Mouse (Mus musculus) heart, embryonic 12.5 days (tissue): Measurements from ENCODE around the gene Ubtd2. TPM values are rescaled to one million over a fixed set of nuclear protein-coding genes. Genes with fewer than 3 reads are reported as not detected.

Experiments used
- ATAC-seq: fragments of 200-750 bp; cut with Nextera tagmentation; 2 replicates; pipeline ENCODE4 v1.8.0; 2017; ENCODE audit warnings: moderate TSS enrichment, moderate library complexity; ENCODE audit not compliant: insufficient number of reproducible peaks, low FRiP score
- H3K27ac ChIP-seq: fragments of 300-500 bp; sonication (generic); 2 replicates; pipeline ENCODE4 v1.5.1; 2016; ENCODE audit warnings: mild to moderate bottlenecking, moderate library complexity; ENCODE audit not compliant: poor library complexity, severe bottlenecking
- H3K27me3 ChIP-seq: fragments of 300-500 bp; sonication (generic); replicated peaks from 2 replicates; pipeline ENCODE4 v1.6.1; 2016; ENCODE audit warnings: mild to moderate bottlenecking, moderate library complexity
- H3K36me3 ChIP-seq: fragments of 300-500 bp; sonication (generic); 2 replicates; pipeline ENCODE4 v1.6.1; 2016; ENCODE audit warnings: mild to moderate bottlenecking, moderate library complexity
- H3K4me1 ChIP-seq: fragments of 300-500 bp; sonication (generic); replicated peaks from 2 replicates; pipeline ENCODE4 v1.6.1; 2016; ENCODE audit warnings: mild to moderate bottlenecking
- H3K4me2 ChIP-seq: fragments of 300-500 bp; sonication (generic); 2 replicates; pipeline ENCODE4 v1.6.1; 2016; ENCODE audit warnings: mild to moderate bottlenecking, moderate library complexity
- H3K4me3 ChIP-seq: fragments of 300-500 bp; sonication (generic); 2 replicates; pipeline ENCODE4 v1.5.1; 2016; ENCODE audit warnings: mild to moderate bottlenecking
- H3K9ac ChIP-seq: fragments of 300-500 bp; sonication (generic); 2 replicates; pipeline ENCODE4 v1.6.1; 2016; ENCODE audit warnings: mild to moderate bottlenecking, moderate library complexity
- H3K9me3 ChIP-seq: fragments of 300-500 bp; sonication (generic); replicated peaks from 2 replicates; pipeline ENCODE4 v1.6.1; 2016; ENCODE audit warnings: mild to moderate bottlenecking, moderate library complexity
- WGBS: fragments of 180-500 bp; shearing (Covaris S2); methylation state at CpG from one replicate; pipeline ENCODE4 v1.1.7; 2016; 5-methylcytosine and 5-hydroxymethylcytosine counted together
- polyA plus RNA-seq: library from polyadenylated mRNA; unstranded; fragments of >200 nt; fragmentation: Nextera tagmentation; extraction: Ambion mirVana; gene quantifications from 2 replicates; pipeline ENCODE4 v1.2.1, GENCODE M21; 2016

The Ubtd2 gene
- polyA plus RNA-seq, 1 experiment from 2014 or later, result 34.8 TPM

DNA sequence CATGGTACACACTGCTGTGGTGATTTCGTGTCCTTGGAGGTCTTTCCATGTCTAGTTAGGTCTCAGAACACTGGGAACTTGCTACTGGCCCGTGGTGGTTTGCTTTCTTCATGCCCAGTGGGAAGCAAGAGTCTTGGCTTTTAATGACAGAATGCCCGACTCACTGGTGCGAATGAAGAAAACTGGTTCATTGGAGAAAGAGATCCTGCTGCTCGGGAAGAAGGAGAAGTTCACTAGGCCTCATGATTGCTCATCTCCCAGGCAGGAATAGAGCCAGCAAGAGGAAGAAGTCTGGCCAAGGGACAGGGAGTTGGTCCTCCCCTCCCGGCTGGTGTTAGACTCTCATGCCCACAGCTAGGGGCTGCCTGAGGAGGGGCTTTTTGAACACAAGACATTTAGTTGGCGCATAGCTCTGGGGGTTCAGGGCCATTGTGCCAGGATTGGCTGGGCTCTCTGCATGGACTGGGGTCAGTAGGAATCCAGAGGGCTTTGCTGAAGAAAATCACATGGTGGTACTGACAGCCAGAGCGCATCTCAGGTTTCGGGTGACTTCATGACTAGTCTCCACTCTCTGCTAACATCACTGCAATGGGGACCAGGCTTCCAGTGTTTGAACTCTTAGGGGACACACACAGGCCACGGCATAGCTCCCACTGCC, 101.3 kb downstream of the Ubtd2 start:
- ATAC-seq, result no peak
- no peak overlapping the region for H3K9ac ChIP-seq

GRCm38 (mm10) chr11:32558026-32558425, 102.9 kb downstream of the Ubtd2 start:
- H3K36me3 ChIP-seq, result no peaks in the 10 kb centered on the region
- H3K4me3 ChIP-seq, result no peak overlapping the region
- no peak for ATAC-seq
- no peak overlapping the region for H3K4me2 ChIP-seq
- no peaks in the 10 kb centered on the region for H3K27me3 ChIP-seq
- no peak overlapping the region for H3K9ac ChIP-seq
- 92% methylated on average over 4 of the region's 4 CpGs for WGBS
- H3K4me1 ChIP-seq, result peaks cover 37% of the 10 kb centered on the region
- 0 out of 2 replicates have a peak, but pooled peaks cover 5% of the 10 kb centered on the region for H3K9me3 ChIP-seq
- no peak overlapping the region for H3K27ac ChIP-seq

More for the DNA sequence above, 101.3 kb downstream of the Ubtd2 start:
- no peak overlapping the region for H3K4me3 ChIP-seq
- WGBS, result 79% methylated on average over 10 of the region's 10 CpGs
- H3K9me3 ChIP-seq, result 0 out of 2 replicates have a peak, but pooled peaks cover 5% of the 10 kb centered on the region
- H3K4me2 ChIP-seq, result no peak overlapping the region
- H3K27me3 ChIP-seq, result no peaks in the 10 kb centered on the region
- H3K36me3 ChIP-seq, result no peaks in the 10 kb centered on the region
- peaks cover 41% of the 10 kb centered on the region for H3K4me1 ChIP-seq
- no peak overlapping the region for H3K27ac ChIP-seq

GRCm38 (mm10) chr11:32558677-32559076, 103.5 kb downstream of the Ubtd2 start:
- Histone ChIP-seq H3K4me3 (no peak overlapping the region), H3K4me1 (peaks cover 31% of the 10 kb centered on the region), H3K27me3 (0 out of 2 replicates have a peak, but pooled peaks cover under 1% of the 10 kb centered on the region), H3K9ac (no peak overlapping the region), H3K4me2 (no peak overlapping the region), H3K27ac (no peak overlapping the region), H3K36me3 (no peaks in the 10 kb centered on the region), H3K9me3 (0 out of 2 replicates have a peak, but pooled peaks cover 5% of the 10 kb centered on the region)
- WGBS, result 49% methylated on average over 8 of the region's 8 CpGs
- no peak for ATAC-seq

DNA sequence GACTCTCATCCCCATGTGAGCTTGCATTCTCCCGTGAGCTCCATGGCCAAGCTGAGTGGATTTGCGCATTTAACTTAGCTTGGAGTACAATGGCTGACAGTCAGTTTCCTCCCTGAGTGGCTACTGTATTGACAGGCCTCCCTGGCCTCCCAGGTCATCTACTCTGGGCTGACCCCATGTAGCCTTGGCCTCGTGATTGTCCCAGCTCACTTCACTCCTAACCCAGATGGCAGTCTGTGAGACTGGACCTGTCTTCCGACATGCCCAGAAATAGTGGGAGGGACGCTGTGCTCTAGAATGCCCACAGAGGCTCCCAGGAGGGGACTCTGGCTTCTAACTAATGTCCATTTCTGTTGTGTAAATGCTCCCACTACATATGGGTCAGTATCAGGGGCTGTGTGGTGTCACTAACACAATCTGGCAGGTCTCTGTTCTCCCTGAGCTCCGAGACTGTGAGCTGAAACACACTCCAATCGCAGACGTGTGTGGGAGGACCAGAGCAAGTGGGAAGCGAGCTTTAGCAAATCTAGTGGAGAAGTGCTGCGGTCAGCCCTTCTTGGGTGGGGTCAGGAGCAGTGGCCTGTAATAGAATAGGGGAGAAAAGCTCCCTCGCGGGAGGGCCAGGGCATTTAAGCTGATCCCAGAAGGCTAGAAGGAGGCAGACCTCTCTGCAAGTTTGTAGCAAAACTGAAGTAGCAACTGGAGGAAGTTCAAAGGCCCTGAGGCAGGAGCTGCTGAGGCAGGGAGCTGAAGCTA, 105.0 kb downstream of the Ubtd2 start:
- ATAC-seq, result no peak
- no peak overlapping the region for H3K4me3 ChIP-seq

DNA sequence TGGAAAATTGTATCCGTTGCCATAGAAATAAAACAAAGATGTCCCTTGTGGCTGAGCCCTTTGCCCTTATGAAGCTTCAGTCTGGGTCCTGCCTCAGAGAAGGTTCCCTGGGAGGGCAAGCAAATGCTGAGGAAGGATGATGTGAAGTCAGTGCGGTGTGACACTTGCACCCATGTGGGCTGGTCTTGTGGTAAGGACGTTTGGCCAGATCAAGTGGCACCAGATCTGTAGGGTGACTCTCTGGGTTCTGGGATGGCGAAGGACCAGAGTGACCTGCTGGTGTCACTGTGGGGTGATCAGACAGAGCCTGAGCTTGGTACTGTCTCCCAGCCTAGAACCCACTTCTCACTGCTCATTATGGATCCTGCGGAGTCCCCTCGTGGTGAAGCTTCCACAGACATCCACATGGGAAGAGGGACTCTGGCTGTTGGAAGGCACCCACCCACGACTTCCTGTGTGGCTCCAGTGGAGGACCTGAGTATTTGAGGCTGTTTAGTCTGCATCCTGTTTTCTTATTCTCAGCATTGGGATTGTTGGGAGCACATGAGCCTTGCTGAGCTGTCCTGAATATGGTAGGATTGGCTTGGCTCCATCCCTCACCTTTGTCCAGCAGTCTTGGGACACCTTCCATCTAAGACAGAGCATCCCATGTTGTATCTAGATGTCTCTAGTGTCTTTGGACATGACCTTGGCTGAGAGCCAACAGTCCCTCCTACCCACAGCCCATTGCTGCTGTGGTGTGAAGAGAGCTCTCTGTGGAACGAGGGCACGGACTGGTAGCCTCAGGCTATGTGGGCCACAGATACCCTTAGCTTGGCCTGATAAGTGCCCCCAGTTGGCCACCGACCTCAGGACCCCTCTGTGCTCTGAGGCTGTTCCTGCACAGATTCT, 106.5 kb downstream of the Ubtd2 start:
- ATAC-seq, result 0 out of 2 replicates have a peak, but pooled peaks have one; percentile 20

More for the DNA sequence above, 105.0 kb downstream of the Ubtd2 start:
- no peaks in the 10 kb centered on the region for H3K36me3 ChIP-seq
- peaks cover 25% of the 10 kb centered on the region for H3K4me1 ChIP-seq
- 81% methylated on average over 12 of the region's 12 CpGs for whole genome bisulfite sequencing
- 0 out of 2 replicates have a peak, but pooled peaks cover 5% of the 10 kb centered on the region for H3K9me3 ChIP-seq
- no peak overlapping the region for H3K4me2 ChIP-seq
- H3K9ac ChIP-seq, result no peak overlapping the region
- H3K27me3 ChIP-seq, result 0 out of 2 replicates have a peak, but pooled peaks cover 2% of the 10 kb centered on the region
- H3K27ac ChIP-seq, result no peak overlapping the region

DNA sequence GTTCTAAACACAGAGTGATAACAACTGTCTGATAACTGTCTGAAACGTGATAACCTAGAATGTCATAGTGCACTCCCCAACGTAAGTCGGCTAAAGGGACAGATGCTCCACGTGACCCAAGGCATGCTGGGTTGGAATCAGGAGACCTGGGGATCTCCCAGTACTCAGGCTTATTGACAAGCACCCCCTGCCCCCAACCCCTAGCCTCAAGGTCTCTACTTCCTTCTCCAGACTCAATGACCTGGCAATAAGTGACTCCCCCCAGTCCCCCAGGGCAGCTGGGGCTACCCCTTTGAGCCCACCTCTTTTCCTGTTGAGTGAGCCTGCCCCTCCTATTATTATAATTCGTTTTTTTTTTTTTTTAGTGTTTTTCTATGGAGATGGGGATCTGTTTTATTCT, 107.5 kb downstream of the Ubtd2 start:
- H3K4me3 ChIP-seq, result no peak overlapping the region
- no peak overlapping the region for H3K27ac ChIP-seq
- no peak overlapping the region for H3K9ac ChIP-seq
- no peak for ATAC-seq
- H3K4me2 ChIP-seq, result no peak overlapping the region
- H3K9me3 ChIP-seq, result 0 out of 2 replicates have a peak, but pooled peaks cover 5% of the 10 kb centered on the region
- WGBS, result 49% methylated on average over 5 of the region's 5 CpGs
- H3K4me1 ChIP-seq, result peaks cover 42% of the 10 kb centered on the region
- H3K27me3 ChIP-seq, result 0 out of 2 replicates have a peak, but pooled peaks cover 2% of the 10 kb centered on the region
- no peaks in the 10 kb centered on the region for H3K36me3 ChIP-seq

More for the DNA sequence above, 106.5 kb downstream of the Ubtd2 start:
- no peak overlapping the region for H3K4me2 ChIP-seq
- H3K36me3 ChIP-seq, result no peaks in the 10 kb centered on the region
- no peak overlapping the region for H3K9ac ChIP-seq
- 0 out of 2 replicates have a peak, but pooled peaks cover 2% of the 10 kb centered on the region for H3K27me3 ChIP-seq
- H3K4me1 ChIP-seq, result peaks cover 34% of the 10 kb centered on the region
- 0 out of 2 replicates have a peak, but pooled peaks cover 5% of the 10 kb centered on the region for H3K9me3 ChIP-seq
- WGBS, result 70% methylated on average over 10 of the region's 10 CpGs
- H3K4me3 ChIP-seq, result no peak overlapping the region
- no peak overlapping the region for H3K27ac ChIP-seq

DNA sequence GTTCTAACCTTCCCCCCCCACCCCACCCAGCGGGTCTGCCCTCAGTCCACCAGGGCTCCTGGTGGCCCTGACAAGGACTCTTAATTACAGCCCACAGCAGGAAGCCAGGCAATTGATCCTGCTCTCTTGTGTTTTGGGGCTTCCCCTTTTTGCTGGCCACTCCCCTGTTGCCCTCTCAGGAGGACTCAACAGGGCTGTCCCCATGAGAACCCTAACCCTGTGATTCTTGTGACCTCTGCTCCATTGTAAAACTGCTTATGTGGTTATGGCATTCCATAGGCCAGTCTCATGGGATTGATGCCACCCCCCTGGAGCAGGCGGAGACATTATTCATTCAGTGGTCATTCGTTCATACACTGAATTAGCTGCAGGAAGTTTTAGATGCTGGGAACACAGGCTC, 108.5 kb downstream of the Ubtd2 start:
- H3K36me3 ChIP-seq, result no peaks in the 10 kb centered on the region
- 0 out of 2 replicates have a peak, but pooled peaks cover 2% of the 10 kb centered on the region for H3K27me3 ChIP-seq
- no peak overlapping the region for H3K9ac ChIP-seq
- no peak overlapping the region for H3K4me2 ChIP-seq
- WGBS, result 70% methylated on average over 3 of the region's 3 CpGs
- 0 out of 2 replicates have a peak, but pooled peaks cover 5% of the 10 kb centered on the region for H3K9me3 ChIP-seq
- no peak overlapping the region for H3K27ac ChIP-seq
- peaks cover 42% of the 10 kb centered on the region for H3K4me1 ChIP-seq
- no peak for ATAC-seq
- no peak overlapping the region for H3K4me3 ChIP-seq

DNA sequence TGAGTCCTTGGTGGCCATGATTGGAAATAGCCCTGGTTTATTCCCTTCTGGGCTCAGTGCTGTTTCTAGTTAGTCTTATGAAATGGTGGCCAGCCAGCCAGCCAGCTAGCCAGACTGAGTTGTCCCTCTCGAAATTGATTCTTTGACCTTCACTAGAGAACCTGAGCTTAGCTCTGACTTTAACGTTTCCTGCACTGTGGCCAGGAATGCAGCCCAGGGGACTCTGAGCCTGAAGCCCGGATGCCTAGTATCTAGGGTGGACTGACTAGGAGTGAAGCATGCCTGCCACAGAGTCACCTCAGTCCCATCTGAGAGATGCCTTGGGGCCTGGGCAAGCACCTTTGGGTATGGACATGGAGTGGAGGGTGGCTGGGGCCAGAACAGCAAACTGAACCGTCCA, 109.5 kb downstream of the Ubtd2 start:
- no peak overlapping the region for H3K4me3 ChIP-seq
- no peak overlapping the region for H3K9ac ChIP-seq
- H3K4me2 ChIP-seq, result no peak overlapping the region
- 0 out of 2 replicates have a peak, but pooled peaks cover 5% of the 10 kb centered on the region for H3K9me3 ChIP-seq
- no peak for ATAC-seq
- H3K27me3 ChIP-seq, result 0 out of 2 replicates have a peak, but pooled peaks cover 2% of the 10 kb centered on the region
- H3K27ac ChIP-seq, result no peak overlapping the region
- H3K4me1 ChIP-seq, result peaks cover 42% of the 10 kb centered on the region
- WGBS, result 47% methylated on average over 4 of the region's 4 CpGs
- no peaks in the 10 kb centered on the region for H3K36me3 ChIP-seq

DNA sequence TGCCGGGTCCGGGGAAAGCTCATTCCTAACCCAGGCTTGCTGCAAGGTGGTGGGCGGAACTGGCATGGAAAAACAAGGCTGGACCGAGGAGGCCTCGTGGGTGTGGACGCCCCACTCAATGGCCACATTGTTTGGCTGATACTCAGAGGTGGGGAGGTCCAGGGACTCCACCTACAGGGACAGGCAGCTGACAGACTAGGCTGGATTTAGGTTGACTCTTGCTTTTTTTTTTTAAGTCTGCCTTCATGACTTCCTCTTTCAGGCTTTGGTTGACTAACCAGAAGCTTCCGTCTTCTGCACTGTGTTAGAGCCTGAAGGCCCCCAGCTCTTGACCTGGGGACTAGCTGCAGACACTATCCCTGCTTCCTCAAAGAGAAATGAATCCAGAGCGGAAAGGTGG, 109.9 kb downstream of the Ubtd2 start:
- H3K4me3 ChIP-seq, result no peak overlapping the region
- H3K27ac ChIP-seq, result no peak overlapping the region
- ATAC-seq, result no peak
- peaks cover 42% of the 10 kb centered on the region for H3K4me1 ChIP-seq
- 0 out of 2 replicates have a peak, but pooled peaks cover 5% of the 10 kb centered on the region for H3K9me3 ChIP-seq
- H3K9ac ChIP-seq, result no peak overlapping the region
- 0 out of 2 replicates have a peak, but pooled peaks cover 2% of the 10 kb centered on the region for H3K27me3 ChIP-seq
- WGBS, result 53% methylated on average over 8 of the region's 8 CpGs
- H3K4me2 ChIP-seq, result no peak overlapping the region
- no peaks in the 10 kb centered on the region for H3K36me3 ChIP-seq

DNA sequence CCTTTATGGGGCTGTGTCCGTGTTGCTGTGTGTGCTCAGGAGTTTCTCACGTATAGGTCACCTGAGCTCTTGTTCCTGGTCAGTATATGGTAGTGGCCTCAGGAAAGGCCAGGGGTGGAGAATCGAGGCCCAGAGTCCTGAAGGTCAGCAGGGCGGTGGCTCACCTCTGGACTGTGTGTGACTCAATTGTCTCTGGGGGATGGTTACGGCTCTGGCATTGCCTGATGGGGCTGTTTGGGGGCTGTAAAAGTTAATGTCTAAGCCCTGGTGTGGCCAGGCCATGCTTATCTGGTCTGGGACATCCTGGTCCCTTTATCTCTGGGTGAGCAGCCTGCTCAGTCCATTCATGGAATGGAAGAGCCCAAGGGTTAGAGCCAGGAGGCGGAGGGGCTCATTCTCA, 111.0 kb downstream of the Ubtd2 start:
- H3K27me3 ChIP-seq, result 0 out of 2 replicates have a peak, but pooled peaks cover 2% of the 10 kb centered on the region
- ATAC-seq, result no peak
- peaks cover 42% of the 10 kb centered on the region for H3K4me1 ChIP-seq
- no peaks in the 10 kb centered on the region for H3K36me3 ChIP-seq
- H3K9me3 ChIP-seq, result no peaks in the 10 kb centered on the region
- H3K9ac ChIP-seq, result no peak overlapping the region
- WGBS, result 67% methylated on average over 6 of the region's 6 CpGs
- no peak overlapping the region for H3K27ac ChIP-seq
- no peak overlapping the region for H3K4me3 ChIP-seq
- no peak overlapping the region for H3K4me2 ChIP-seq
